19 mouse cellular contexts compared by ENCODE assay signal in genomic region chr5:52753146-52753545, GRCm38 (mm10).
"Had no signal": no experiment of that assay in that cellular context is flagged by ENCODE, and none has a peak within 500 bp of the region (broad histone marks: within the 10 kb centered on the region; RNA-seq: fewer than 3 reads in every experiment).

No protein-coding gene starts in this region.

- H3K4me3 ChIP-seq: kidney, embryonic 15.5 days; left cerebral cortex, adult 2 months; liver, embryonic 13.5 days; lung, embryonic 15.5 days; midbrain, embryonic 12.5 days; midbrain, embryonic 15.5 days; neural tube, embryonic 12.5 days; neural tube, embryonic 15.5 days; stomach, embryonic 15.5 days had no signal

- H3K27ac ChIP-seq: kidney, embryonic 15.5 days; left cerebral cortex, adult 2 months; liver, embryonic 13.5 days; lung, embryonic 15.5 days; macrophage; midbrain, embryonic 12.5 days; midbrain, embryonic 15.5 days; neural tube, embryonic 12.5 days; neural tube, embryonic 15.5 days; stomach, embryonic 15.5 days had no signal

- H3K9me3 ChIP-seq: kidney, embryonic 15.5 days; liver, embryonic 13.5 days; midbrain, embryonic 12.5 days; midbrain, embryonic 15.5 days; neural tube, embryonic 12.5 days; neural tube, embryonic 15.5 days; stomach, embryonic 15.5 days had no signal

- H3K4me1 ChIP-seq: midbrain, embryonic 12.5 days; midbrain, embryonic 15.5 days; neural tube, embryonic 12.5 days; neural tube, embryonic 15.5 days; stomach, embryonic 15.5 days had no signal

- DNase-seq: kidney, adult 11 months; kidney, adult 8-10 months; kidney, postnatal 10 days; kidney, postnatal 36 days; layer of hippocampus, postnatal 36 days; liver, embryonic 13.5 days; retina, postnatal 1 day; right cerebral cortex, postnatal 25 days; spleen, adult 18-20 months; thymus, postnatal 25 days had no signal

- H3K27me3 ChIP-seq: kidney, embryonic 15.5 days; liver, embryonic 13.5 days; lung, embryonic 15.5 days; midbrain, embryonic 12.5 days; midbrain, embryonic 15.5 days; neural tube, embryonic 12.5 days; neural tube, embryonic 15.5 days; stomach, embryonic 15.5 days had no signal

- H3K36me3 ChIP-seq: midbrain, embryonic 12.5 days; midbrain, embryonic 15.5 days; neural tube, embryonic 12.5 days; neural tube, embryonic 15.5 days had no signal
